In genomic region chr13:56296659-56297020, GRCm38 (mm10) we compare ENCODE assay signal across 9 mouse cellular contexts. TPM values are rescaled to one million over a fixed set of nuclear protein-coding genes. Genes with fewer than 3 reads are reported as not detected.
A peak's percentile ranks its signal among the peaks of the same experiment; 100 is the strongest.
DNase-seq lines count a peak whose midpoint lies in the region; ATAC-seq and TF ChIP-seq lines count a peak whose summit lies in the region.
"Had no signal": no experiment of that assay in that cellular context is flagged by ENCODE, and none has a peak within 500 bp of the region (broad histone marks: within the 10 kb centered on the region; RNA-seq: fewer than 3 reads in every experiment).

No protein-coding gene starts in this region.

- WGBS in heart, postnatal 0 days: 16% methylated on average over 8 of the region's 8 CpGs
- 14% methylated on average over 8 of the region's 8 CpGs for WGBS in heart, adult 2 months
- 4% methylated on average over 8 of the region's 8 CpGs for WGBS in forebrain, embryonic 14.5 days
- 6% methylated on average over 8 of the region's 8 CpGs for WGBS in midbrain, embryonic 11.5 days

- no peak for TF ChIP-seq CTCF in heart, postnatal 0 days (IDR thresholded peaks at IDR 0.05; ENCODE audit: low read depth)
- no peak for TF ChIP-seq CTCF in heart, adult 2 months (IDR thresholded peaks at IDR 0.05)

- H3K4me3 ChIP-seq in heart, postnatal 0 days (ENCODE audit: low read depth, low read length): peak overlapping the region; percentile 44
- no peak overlapping the region for H3K4me3 ChIP-seq in heart, adult 2 months
- H3K4me3 ChIP-seq in brown adipose tissue, adult 24 weeks (ENCODE audit: insufficient read depth, low read depth, low read length): peak overlapping the region; percentile 53
- peak overlapping the region; percentile 39 for H3K4me3 ChIP-seq in forebrain, embryonic 14.5 days (ENCODE audit: low read depth, low read length)
- peak overlapping the region; percentile 52 for H3K4me3 ChIP-seq in midbrain, embryonic 11.5 days (ENCODE audit: low read depth, low read length)

- no peak overlapping the region for H3K9ac ChIP-seq in heart, postnatal 0 days (replicated peaks; ENCODE audit: low read depth, low read length)
- no peak overlapping the region for H3K9ac ChIP-seq in heart, adult 2 months (ENCODE audit: low read depth, low read length)
- H3K9ac ChIP-seq in forebrain, embryonic 14.5 days (ENCODE audit: low read length): peak overlapping the region; percentile 59
- H3K9ac ChIP-seq in midbrain, embryonic 11.5 days (ENCODE audit: low read length): peak overlapping the region; percentile 72

- ATAC-seq in heart, postnatal 0 days (ENCODE audit: insufficient read depth, low read depth): no peak
- no peak for ATAC-seq in forebrain, embryonic 14.5 days
- peak; percentile 33 for ATAC-seq in midbrain, embryonic 11.5 days (ENCODE audit: low FRiP score)
- no peak for ATAC-seq in erythroblast, adult 5-6 weeks (replicated peaks; ENCODE audit: low FRiP score, poor library complexity, severe bottlenecking)

- H3K79me2 ChIP-seq in heart, adult 2 months (replicated peaks; ENCODE audit: control insufficient read depth, insufficient read depth, low read length): no peaks in the 10 kb centered on the region

- H3K27me3 ChIP-seq in heart, postnatal 0 days (ENCODE audit: control insufficient read depth, insufficient read depth, low read length): peaks cover 67% of the 10 kb centered on the region
- peaks cover 10% of the 10 kb centered on the region for H3K27me3 ChIP-seq in heart, adult 2 months (ENCODE audit: control insufficient read depth, insufficient read depth, low read length)
- peaks cover 44% of the 10 kb centered on the region for H3K27me3 ChIP-seq in forebrain, embryonic 14.5 days (replicated peaks; ENCODE audit: control insufficient read depth, insufficient read depth, low read length)
- H3K27me3 ChIP-seq in midbrain, embryonic 11.5 days (ENCODE audit: control insufficient read depth, insufficient read depth, low read length): peaks cover 56% of the 10 kb centered on the region

- TF ChIP-seq POLR2A in heart, adult 2 months (IDR thresholded peaks at IDR 0.05; ENCODE audit: insufficient read depth, low read depth, low read length): no peak

- H3K36me3 ChIP-seq in heart, postnatal 0 days (replicated peaks; ENCODE audit: control insufficient read depth, insufficient read depth, low read length): no peaks in the 10 kb centered on the region
- H3K36me3 ChIP-seq in heart, adult 2 months (ENCODE audit: control insufficient read depth, insufficient read depth, low read length): no peaks in the 10 kb centered on the region
- no peaks in the 10 kb centered on the region for H3K36me3 ChIP-seq in forebrain, embryonic 14.5 days (ENCODE audit: control insufficient read depth, insufficient read depth, low read length)
- H3K36me3 ChIP-seq in midbrain, embryonic 11.5 days (ENCODE audit: control insufficient read depth, insufficient read depth, low read length): no peaks in the 10 kb centered on the region

- no peak for DNase-seq in heart, postnatal 0 days (ENCODE audit: low spot score)
- no peak for DNase-seq in heart, adult 2 months
- DNase-seq in forebrain, embryonic 14.5 days (ENCODE audit: low spot score): peak; percentile 28
- peak; percentile 90 for DNase-seq in midbrain, embryonic 11.5 days (ENCODE audit: low spot score, missing footprints)
- no peak for DNase-seq in layer of hippocampus, adult 11-12 months (ENCODE audit: low spot score)
- DNase-seq in ovary, postnatal 14 days (ENCODE audit: low spot score): no peak

- 0 out of 2 replicates have a peak, but pooled peaks cover 3% of the 10 kb centered on the region for H3K9me3 ChIP-seq in heart, postnatal 0 days (replicated peaks; ENCODE audit: control insufficient read depth, low read length)
- no peaks in the 10 kb centered on the region for H3K9me3 ChIP-seq in forebrain, embryonic 14.5 days (replicated peaks; ENCODE audit: control insufficient read depth, low read length)
- no peaks in the 10 kb centered on the region for H3K9me3 ChIP-seq in midbrain, embryonic 11.5 days (ENCODE audit: control insufficient read depth, low read length)

- no peaks in the 10 kb centered on the region for H3K4me1 ChIP-seq in heart, postnatal 0 days (ENCODE audit: control insufficient read depth, insufficient read depth)
- H3K4me1 ChIP-seq in heart, adult 2 months (ENCODE audit: control insufficient read depth, insufficient read depth, low read length): no peaks in the 10 kb centered on the region; the same call in 1 of the 2 replicates
- no peaks in the 10 kb centered on the region for H3K4me1 ChIP-seq in brown adipose tissue, adult 24 weeks (ENCODE audit: control insufficient read depth, insufficient read depth, insufficient read length, low read length)
- peaks cover 9% of the 10 kb centered on the region for H3K4me1 ChIP-seq in forebrain, embryonic 14.5 days (ENCODE audit: control insufficient read depth, insufficient read depth, low read length)
- H3K4me1 ChIP-seq in midbrain, embryonic 11.5 days (ENCODE audit: control insufficient read depth, insufficient read depth, low read length): peaks cover 14% of the 10 kb centered on the region

- peak overlapping the region; percentile 61 for H3K4me2 ChIP-seq in heart, postnatal 0 days (ENCODE audit: low read depth, low read length)
- H3K4me2 ChIP-seq in forebrain, embryonic 14.5 days (ENCODE audit: low read length): peak overlapping the region; percentile 80
- peak overlapping the region; percentile 78 for H3K4me2 ChIP-seq in midbrain, embryonic 11.5 days

- intact Hi-C loops in heart, adult 2 months (cut with DNase I): no loop called here

- H3K27ac ChIP-seq in heart, postnatal 0 days (ENCODE audit: low read depth): no peak overlapping the region
- no peak overlapping the region for H3K27ac ChIP-seq in heart, adult 2 months
- H3K27ac ChIP-seq in brown adipose tissue, adult 24 weeks (replicated peaks; ENCODE audit: low read depth, low read length): no peak overlapping the region
- no peak overlapping the region for H3K27ac ChIP-seq in forebrain, embryonic 14.5 days (ENCODE audit: low read depth, low read length)
- no peak overlapping the region for H3K27ac ChIP-seq in midbrain, embryonic 11.5 days (ENCODE audit: low read depth, low read length)

- no peak for TF ChIP-seq EP300 in heart, postnatal 0 days (IDR thresholded peaks at IDR 0.05; ENCODE audit: low read depth)
- TF ChIP-seq EP300 in heart, adult 2 months (IDR thresholded peaks at IDR 0.05; ENCODE audit: insufficient read depth, low read depth, low read length): no peak

RNA-seq across cellular contexts. Expression of gene Cxcl14, which starts 0.3 kb away (rescaled TPM):
- not detected in 2 replicates for total RNA-seq in heart, postnatal 0 days (2014; rRNA removed; ENCODE audit: low replicate concordance)
- 0.08 and 0.16 TPM in 2 replicates for polyA plus RNA-seq in heart, postnatal 0 days (2015; fragmentation: Nextera tagmentation; extraction: Ambion mirVana)
- 1 to 10 TPM; 5.5 to 6.2 TPM for total RNA-seq in heart, adult 2 months (2021)
- 15.7 and 22.1 TPM in 2 replicates for polyA plus RNA-seq in heart, adult 2 months (2012; rRNA removed)
- polyA plus RNA-seq in brown adipose tissue, adult 24 weeks (2012; ENCODE audit: insufficient read depth, insufficient read length, missing spikeins): 31.2 and 35.7 TPM in 2 replicates
- 8.1 and 10.8 TPM in 2 replicates for polyA plus RNA-seq in forebrain, embryonic 14.5 days (2014; fragmentation: Nextera tagmentation; extraction: Ambion mirVana)
- 9.2 and 9.3 TPM in 2 replicates for polyA plus RNA-seq in midbrain, embryonic 11.5 days (2014; fragmentation: Nextera tagmentation; extraction: Ambion mirVana)
- 0.84 TPM in 1 of 2 replicates, not detected in the other for total RNA-seq in erythroblast, adult 5-6 weeks (2015; ENCODE audit: low replicate concordance)
- total RNA-seq in erythroblast, adult 5-6 weeks (2017; ENCODE audit: low replicate concordance): 0.42 and 0.51 TPM in 2 replicates

RNA-seq across cellular contexts. Expression of gene Neurog1, which starts 44.7 kb away (rescaled TPM):
- not detected in 2 replicates for total RNA-seq in heart, postnatal 0 days (2014; rRNA removed; ENCODE audit: low replicate concordance)
- polyA plus RNA-seq in heart, postnatal 0 days (2015; fragmentation: Nextera tagmentation; extraction: Ambion mirVana): not detected in 2 replicates
- not detected for total RNA-seq in heart, adult 2 months (2021)
- not detected in 2 replicates for polyA plus RNA-seq in heart, adult 2 months (2012; rRNA removed)
- polyA plus RNA-seq in brown adipose tissue, adult 24 weeks (2012; ENCODE audit: insufficient read depth, insufficient read length, missing spikeins): not detected in 2 replicates
- polyA plus RNA-seq in forebrain, embryonic 14.5 days (2014; fragmentation: Nextera tagmentation; extraction: Ambion mirVana): 3.4 and 4.3 TPM in 2 replicates
- 35.6 and 42.1 TPM in 2 replicates for polyA plus RNA-seq in midbrain, embryonic 11.5 days (2014; fragmentation: Nextera tagmentation; extraction: Ambion mirVana)
- total RNA-seq in erythroblast, adult 5-6 weeks (2015; ENCODE audit: low replicate concordance): not detected in 2 replicates
- total RNA-seq in erythroblast, adult 5-6 weeks (2017; ENCODE audit: low replicate concordance): not detected in 2 replicates
- total RNA-seq: liver, adult 2 months had no signal
- polyA plus RNA-seq: liver, adult 2 months had no signal

Comparison
In these comparisons a context has a peak if more than half of its experiments do, and no peak if none do; other contexts are left out.
1. DNase-seq: peak in forebrain, embryonic 14.5 days (single experiment) and midbrain, embryonic 11.5 days (single experiment); none in heart, postnatal 0 days (single experiment), heart, adult 2 months (0 of 2), layer of hippocampus, adult 11-12 months (single experiment) and ovary, postnatal 14 days (single experiment).
2. H3K9ac ChIP-seq: peak in forebrain, embryonic 14.5 days (single experiment) and midbrain, embryonic 11.5 days (single experiment); none in heart, postnatal 0 days (single experiment) and heart, adult 2 months (single experiment).
3. Peak in every context shown above with its lines, with median percentiles within 50 percentile points of each other: H3K4me2 ChIP-seq.